Mouse (Mus musculus): ENCODE data around the gene Cyp2t4.

The Cyp2t4 gene

DNA sequence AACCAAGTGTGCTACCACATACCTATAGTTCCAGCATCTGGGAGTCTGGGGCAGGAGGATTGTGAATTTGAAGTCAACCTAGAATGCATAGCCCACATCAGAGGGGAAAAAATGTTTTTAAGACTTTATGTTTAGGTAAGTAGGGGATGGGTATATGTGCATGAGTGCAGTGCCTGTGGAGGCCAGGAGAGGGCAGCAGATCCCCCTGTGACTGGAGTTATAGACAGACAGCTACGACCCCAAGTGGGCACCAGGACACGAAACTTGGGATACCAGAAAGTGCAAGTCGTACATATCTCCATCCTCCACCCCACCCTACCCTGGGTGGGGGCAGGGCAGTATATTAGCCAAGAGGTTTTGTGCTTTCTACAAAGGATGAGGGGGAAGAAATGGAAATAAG is 31.4 kb downstream of the Cyp2t4 start:
- no peak for DNase-seq (ENCODE audit: low spot score)

- DNase-seq (ENCODE audit: low spot score): no peak
Observed at GRCm38 (mm10) chr7:27185986-27186385, 32.5 kb downstream of the Cyp2t4 start.

- no peak for DNase-seq (ENCODE audit: low spot score)
Observed at GRCm38 (mm10) chr7:27189271-27189931, 35.9 kb downstream of the Cyp2t4 start.

GRCm38 (mm10) chr7:27192434-27192833 is 38.9 kb downstream of the Cyp2t4 start:
- no peak for DNase-seq (ENCODE audit: low spot score)

- no peak for DNase-seq (ENCODE audit: low spot score)
Observed at GRCm38 (mm10) chr7:27193731-27194130, 40.2 kb downstream of the Cyp2t4 start.

- peak; percentile 85 for DNase-seq (ENCODE audit: low spot score)
Observed at GRCm38 (mm10) chr7:27195681-27196611, 42.4 kb downstream of the Cyp2t4 start, which contains the start of the genes BC024978 and Snrpa. Gene BC024978 (plus strand): TSS chr7:27195781. Gene Snrpa (minus strand): TSS chr7:27196271.

GRCm38 (mm10) chr7:27197136-27197535 is 43.6 kb downstream of the Cyp2t4 start:
- no peak for DNase-seq (ENCODE audit: low spot score)

DNA sequence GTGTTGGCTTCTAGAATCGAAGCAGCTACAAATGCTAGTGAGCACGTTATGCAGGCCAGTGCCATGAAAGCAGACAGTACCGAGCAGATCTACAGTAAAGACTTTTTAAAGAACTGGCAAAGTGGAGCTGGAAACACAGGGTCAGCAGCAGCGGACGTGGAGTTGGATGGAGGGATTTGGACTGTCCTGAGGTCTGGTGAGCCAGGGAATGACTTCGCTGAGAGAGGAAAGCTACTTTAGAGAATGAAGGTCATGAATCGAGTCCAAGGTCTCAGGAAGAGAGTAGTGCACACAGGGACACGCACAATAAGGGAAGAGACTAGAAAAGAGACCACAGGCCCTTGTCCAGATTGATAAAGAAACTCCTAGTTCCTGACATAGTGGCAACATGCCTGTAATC is 44.1 kb downstream of the Cyp2t4 start:
- DNase-seq (ENCODE audit: low spot score): no peak

DNA sequence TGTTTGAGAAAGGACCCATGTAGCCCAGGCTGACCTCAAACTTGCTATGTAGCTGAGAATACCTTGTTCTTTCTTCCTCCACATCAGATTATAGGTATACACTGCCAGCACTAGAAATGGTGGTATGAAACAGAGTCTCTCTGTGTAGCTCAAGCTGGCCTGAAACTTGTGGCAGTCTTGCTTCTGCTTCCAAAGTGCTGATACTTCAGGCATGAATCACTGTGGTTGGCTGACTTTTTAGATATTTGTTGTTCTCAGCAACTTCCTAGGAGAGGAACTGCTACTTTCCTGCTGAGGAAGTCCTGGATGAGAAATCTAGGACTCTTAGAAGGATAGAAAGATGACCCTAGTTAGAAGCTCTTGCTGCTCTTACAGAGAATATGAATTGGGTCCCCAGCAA is 44.8 kb downstream of the Cyp2t4 start:
- no peak for DNase-seq (ENCODE audit: low spot score)

- DNase-seq (ENCODE audit: low spot score): no peak
Observed at GRCm38 (mm10) chr7:27198779-27199178, 45.3 kb downstream of the Cyp2t4 start.

DNA sequence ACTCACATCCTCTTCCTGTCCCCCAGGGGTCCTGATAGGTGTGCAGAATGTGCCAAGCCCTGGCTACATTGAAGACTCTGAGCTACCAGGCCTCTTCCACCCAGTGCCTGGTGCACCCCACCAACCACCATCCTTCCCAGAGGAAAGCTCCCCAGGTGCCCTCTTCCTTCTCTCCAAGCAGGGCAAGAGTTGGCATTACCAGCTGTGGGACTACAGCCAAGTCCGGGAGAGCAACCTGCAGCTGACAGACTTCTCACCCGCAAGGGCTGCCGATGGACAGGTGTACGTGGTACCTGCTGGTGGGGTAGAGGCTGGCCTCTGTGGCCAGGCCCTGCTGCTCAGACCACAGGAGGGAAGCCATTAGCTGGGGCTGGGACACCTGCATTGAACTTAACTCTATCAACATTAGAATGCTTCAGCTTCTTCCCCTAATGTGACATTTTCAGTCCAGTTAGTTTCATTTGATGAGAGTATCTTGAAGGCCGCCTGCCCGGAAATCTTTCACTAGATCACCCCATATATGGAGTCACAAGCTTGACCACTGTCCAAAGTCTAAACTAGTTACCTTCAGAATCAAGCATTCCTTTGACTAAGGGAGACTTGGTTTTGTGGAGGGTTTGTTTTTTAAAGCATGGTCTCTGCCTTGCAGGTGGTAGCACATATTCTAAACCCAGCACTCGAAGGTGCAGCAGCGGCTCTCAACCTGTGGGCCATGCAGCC is 50.4 kb downstream of the Cyp2t4 start:
- DNase-seq (ENCODE audit: low spot score): no peak
